Mouse (Mus musculus): ENCODE measurements at regions not wholly inside any gene's neighbourhood (a gene's known extent, or its start where the extent isn't known, plus 50 kb on each side); places are given as distances from the start of the nearest gene placed in this dataset.

DNA sequence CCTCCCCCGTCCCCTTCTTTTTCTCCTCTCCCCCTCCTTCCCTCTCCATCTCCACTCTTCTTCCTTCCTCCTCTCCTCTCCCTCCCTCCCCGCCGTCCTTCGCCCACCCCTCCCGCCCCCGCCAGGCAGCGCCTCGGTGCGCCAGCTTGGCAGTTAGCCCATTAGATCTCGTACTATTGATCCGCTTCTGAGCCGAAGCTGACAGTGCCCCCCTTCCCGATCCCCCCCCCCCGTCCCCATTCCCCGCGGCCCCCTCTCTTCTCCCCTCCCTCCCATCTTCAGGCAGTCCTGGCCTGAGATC lies 62.2 kb upstream of the Btrc start:
- TF ChIP-seq TAL1 (IDR thresholded peaks at IDR 0.05; ENCODE audit: low read length): no peak
- no peak for TF ChIP-seq GATA1 (IDR thresholded peaks at IDR 0.05; ENCODE audit: low read length)
